Mouse (Mus musculus) limb, embryonic 15.5 days (tissue): Measurements from ENCODE around the gene Gm4181. TPM values are rescaled to one million over a fixed set of nuclear protein-coding genes. Genes with fewer than 3 reads are reported as not detected.
"Not testable (repeated sequence)": the region's sequence is repeated elsewhere in the genome, so short reads cannot be mapped to it uniquely, and the experiment has no call there.

Experiments used
- ATAC-seq: fragments of 200-750 bp; cut with Nextera tagmentation; 2 replicates; pipeline ENCODE4 v1.8.0; 2017; ENCODE audit warnings: low read depth, moderate TSS enrichment; ENCODE audit not compliant: insufficient number of reproducible peaks, low FRiP score, low TSS enrichment
- H3K27ac ChIP-seq: fragments of 300-500 bp; sonication (generic); 2 replicates; pipeline ENCODE4 v1.5.1; 2015; ENCODE audit warnings: moderate library complexity, mild to moderate bottlenecking, inconsistent platforms
- H3K27me3 ChIP-seq: fragments of 300-500 bp; sonication (generic); 2 replicates; pipeline ENCODE4 v1.6.1; 2015; ENCODE audit warnings: inconsistent platforms
- H3K36me3 ChIP-seq: fragments of 300-500 bp; sonication (generic); 2 replicates; pipeline ENCODE4 v1.6.1; 2015; ENCODE audit warnings: inconsistent platforms
- H3K4me1 ChIP-seq: fragments of 300-500 bp; sonication (generic); 2 replicates; pipeline ENCODE4 v1.6.1; 2015; ENCODE audit warnings: inconsistent platforms
- H3K4me2 ChIP-seq: fragments of 300-500 bp; sonication (generic); 2 replicates; pipeline ENCODE4 v1.6.1; 2015; ENCODE audit warnings: mild to moderate bottlenecking, inconsistent platforms
- H3K4me3 ChIP-seq: fragments of 300-500 bp; sonication (generic); 2 replicates; pipeline ENCODE4 v1.5.1; 2015; ENCODE audit warnings: mild to moderate bottlenecking, inconsistent platforms
- H3K9ac ChIP-seq: fragments of 300-500 bp; sonication (generic); 2 replicates; pipeline ENCODE4 v1.6.1; 2015; ENCODE audit warnings: inconsistent platforms
- H3K9me3 ChIP-seq: fragments of 300-500 bp; sonication (generic); 2 replicates; pipeline ENCODE4 v1.6.1; 2016; ENCODE audit warnings: inconsistent platforms
- WGBS: fragments of 180-500 bp; shearing (Covaris S2); methylation state at CpG from one replicate; pipeline ENCODE4 v1.1.7; 2015; 5-methylcytosine and 5-hydroxymethylcytosine counted together
- polyA plus RNA-seq: library from polyadenylated mRNA; unstranded; fragments of >200 nt; fragmentation: Nextera tagmentation; extraction: Ambion mirVana; gene quantifications from 2 replicates; pipeline ENCODE4 v1.2.1, GENCODE M21; 2015

Gm4181 gene
- polyA plus RNA-seq: not detected in 2 replicates

DNA sequence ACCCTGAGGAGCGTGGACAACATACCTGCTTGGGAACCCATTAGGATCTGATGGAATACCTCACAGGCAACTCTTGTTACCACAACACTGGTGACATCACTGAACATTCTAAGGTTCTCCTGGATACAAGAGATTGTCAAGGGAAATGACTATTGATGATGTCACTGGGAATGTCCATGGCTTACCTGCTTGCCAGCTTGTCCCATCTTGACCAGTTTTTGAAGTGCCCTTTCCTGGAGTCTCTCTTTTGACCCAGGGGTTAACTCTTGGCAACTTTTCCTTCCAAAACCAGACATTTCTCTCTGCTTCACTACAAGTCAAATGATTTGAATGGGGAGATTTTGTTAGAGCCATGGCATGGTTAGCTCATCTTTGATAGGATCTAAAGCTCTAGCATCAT, at the start of gene Gm4181:
Gm4181 (minus strand) TSS at position 101 of the 400 bp plus-strand sequence.
- H3K9ac ChIP-seq, H3K27me3 ChIP-seq, H3K4me2 ChIP-seq, H3K27ac ChIP-seq, ATAC-seq, H3K9me3 ChIP-seq, H3K4me1 ChIP-seq, H3K36me3 ChIP-seq, H3K4me3 ChIP-seq: not testable (repeated sequence)
- WGBS: 79% methylated on average over 1 of the region's 1 CpGs

DNA sequence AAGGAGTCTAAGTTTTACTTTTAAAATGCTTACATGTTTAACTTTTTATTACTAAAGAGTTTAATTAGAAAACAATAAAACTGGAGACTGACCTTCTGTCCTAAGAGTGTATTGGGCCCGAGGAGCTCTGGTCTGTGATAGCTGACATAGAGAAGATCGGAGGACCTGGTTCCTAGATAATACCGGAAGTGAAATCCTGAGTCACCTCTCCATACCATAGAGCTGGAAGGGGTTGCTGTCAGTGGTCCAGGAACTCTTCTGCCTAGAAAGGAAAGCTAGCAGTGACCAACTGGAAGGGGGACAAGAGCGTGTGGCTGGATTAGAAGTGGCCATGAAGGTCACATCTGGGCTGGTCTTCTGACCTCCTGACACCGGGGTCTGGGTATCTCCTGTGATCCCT, 41.8 kb upstream of the Gm4181 start:
- H3K36me3 ChIP-seq: no peaks in the 10 kb centered on the region
- H3K9ac ChIP-seq: no peak overlapping the region
- H3K27me3 ChIP-seq: no peaks in the 10 kb centered on the region
- no peak overlapping the region for H3K4me3 ChIP-seq
- no peak overlapping the region for H3K27ac ChIP-seq
- no peaks in the 10 kb centered on the region for H3K9me3 ChIP-seq
- no peak for ATAC-seq
- H3K4me1 ChIP-seq: no peaks in the 10 kb centered on the region
- H3K4me2 ChIP-seq: no peak overlapping the region
- WGBS: 86% methylated on average over 5 of the region's 5 CpGs

DNA sequence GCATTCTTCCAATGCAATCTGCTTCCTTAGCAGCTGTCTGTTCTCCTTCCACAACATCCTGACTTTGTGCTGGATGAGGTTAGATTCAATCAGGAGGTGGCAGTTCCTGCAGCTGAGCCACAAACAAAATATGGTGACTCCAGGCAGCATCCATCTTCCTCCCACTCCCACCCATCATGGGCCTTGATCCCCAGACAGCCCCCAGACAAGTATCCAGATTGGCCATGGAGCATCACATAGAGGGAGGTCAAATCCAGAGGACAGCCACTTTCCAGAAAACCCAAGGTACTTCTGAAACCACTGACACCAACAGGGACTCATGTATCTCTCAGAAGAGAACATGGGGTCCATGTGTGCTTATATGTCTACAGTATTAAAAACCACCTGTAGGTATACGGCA, 3.0 kb downstream of the Gm4181 start:
- H3K36me3 ChIP-seq, H3K9me3 ChIP-seq, H3K27ac ChIP-seq, H3K27me3 ChIP-seq, H3K4me2 ChIP-seq, H3K4me1 ChIP-seq, H3K4me3 ChIP-seq, ATAC-seq, H3K9ac ChIP-seq: not testable (repeated sequence)
- WGBS: 93% methylated on average over 1 of the region's 1 CpGs

DNA sequence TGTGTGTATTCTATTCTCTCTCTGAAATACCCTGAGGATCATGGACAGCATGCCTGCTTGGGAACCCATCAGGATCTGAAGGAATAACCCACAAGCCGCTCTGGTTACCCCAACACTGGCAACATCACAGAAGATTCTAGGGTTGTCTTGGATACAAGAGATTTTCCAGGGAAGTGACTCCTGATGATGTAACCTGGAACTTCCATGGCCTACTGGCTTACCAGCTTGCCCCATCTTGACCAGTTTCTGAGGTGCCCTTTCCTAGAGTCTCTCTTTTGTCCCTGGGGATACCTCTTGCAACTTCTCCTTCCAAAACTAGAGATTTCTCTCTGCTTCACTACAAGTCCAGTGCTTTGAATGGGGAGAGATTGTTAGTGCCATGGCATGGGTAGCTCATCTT, 24.3 kb downstream of the Gm4181 start, which contains the start of gene Gm17078:
Gm17078 (minus strand) TSS at position 101 of the 400 bp plus-strand sequence.
- Histone ChIP-seq H3K4me2 (no peak within 1 kb of the TSS), H3K36me3 (no peaks in the 10 kb centered on the region), H3K9me3 (no peaks in the 10 kb centered on the region), H3K27me3 (no peaks in the 10 kb centered on the region), H3K4me3 (no peak within 1 kb of the TSS), H3K27ac (no peak within 1 kb of the TSS), H3K4me1 (no peaks in the 10 kb centered on the region), H3K9ac (no peak within 1 kb of the TSS)
- no peak for ATAC-seq
- WGBS: 82% methylated on average over 1 of the region's 1 CpGs

DNA sequence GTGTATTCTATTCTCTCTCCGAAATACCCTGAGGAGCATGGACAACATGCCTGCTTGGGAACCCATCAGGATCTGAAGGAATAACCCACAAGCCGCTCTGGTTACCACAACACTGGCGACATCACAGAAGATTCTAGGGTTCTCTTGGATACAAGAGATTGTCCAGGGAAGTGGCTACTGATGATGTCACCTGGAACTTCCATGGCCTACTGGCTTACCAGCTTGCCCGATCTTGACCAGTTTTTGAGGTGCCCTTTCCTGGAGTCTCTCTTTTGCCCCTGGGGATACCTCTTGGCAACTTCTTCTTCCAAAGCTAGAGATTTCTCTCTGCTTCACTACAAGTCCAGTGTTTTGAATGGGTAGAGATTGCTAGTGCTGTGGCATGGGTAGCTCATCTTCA, 43.4 kb downstream of the Gm4181 start, which contains the start of gene Gm17174:
Gm17174 (minus strand) TSS at position 101 of the 400 bp plus-strand sequence.
- H3K4me3 ChIP-seq, H3K27ac ChIP-seq, H3K9ac ChIP-seq, H3K4me2 ChIP-seq, H3K4me1 ChIP-seq, H3K36me3 ChIP-seq, H3K9me3 ChIP-seq, H3K27me3 ChIP-seq, ATAC-seq: not testable (repeated sequence)
- WGBS: 88% methylated on average over 4 of the region's 4 CpGs

Other genes with a start within 250 kb of the Gm4181 start
- not detected in 2 replicates for gene Vmn2r88, start 224.8 kb downstream of the Gm4181 start, polyA plus RNA-seq
- gene Vmn2r89, start 183.8 kb downstream of the Gm4181 start, polyA plus RNA-seq: not detected in 2 replicates
- not detected in 2 replicates for gene Gm5622, start 82.9 kb downstream of the Gm4181 start, polyA plus RNA-seq
- gene Gm17175, start 61.6 kb downstream of the Gm4181 start, polyA plus RNA-seq: not detected in 2 replicates
- not detected in 2 replicates for gene Gm17174, start 43.5 kb downstream of the Gm4181 start, polyA plus RNA-seq
- not detected in 2 replicates for gene Gm17078, start 24.4 kb downstream of the Gm4181 start, polyA plus RNA-seq
- gene Gm17079, start 59.8 kb upstream of the Gm4181 start, polyA plus RNA-seq: not detected in 2 replicates
- not detected in 2 replicates for gene Gm5800, start 81.5 kb upstream of the Gm4181 start, polyA plus RNA-seq
- gene Ang4, start 137.9 kb upstream of the Gm4181 start, polyA plus RNA-seq: not detected in 2 replicates
- gene AY358078, start 164.4 kb upstream of the Gm4181 start, polyA plus RNA-seq: not detected in 2 replicates
- gene Ear6, start 218.0 kb upstream of the Gm4181 start, polyA plus RNA-seq: not detected in 2 replicates
- gene Mettl17, start 249.2 kb upstream of the Gm4181 start, polyA plus RNA-seq: 46.8 and 48.4 TPM in 2 replicates